Mouse (Mus musculus): ENCODE measurements around the gene Lhx1.

The Lhx1 gene

DNA sequence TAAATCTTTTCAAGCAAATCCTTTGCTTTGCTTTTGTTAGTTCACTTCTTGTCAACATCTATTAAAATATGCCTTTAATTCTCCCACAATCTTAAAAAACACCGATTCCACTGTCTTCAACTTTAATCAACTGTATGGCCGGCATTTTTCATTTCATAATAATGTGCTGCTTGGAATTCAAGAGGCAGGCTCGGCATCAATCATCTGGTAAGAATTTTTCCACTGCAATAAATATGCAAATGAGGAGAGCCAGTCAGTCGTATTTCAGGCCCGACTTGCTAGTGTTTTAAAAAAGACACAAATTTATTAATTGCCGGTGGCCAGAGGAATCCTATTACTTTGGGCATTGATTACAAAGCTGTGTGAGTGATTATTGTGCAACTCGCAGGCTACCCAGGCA is 43.7 kb downstream of the Lhx1 start:
- no peak for DNase-seq (ENCODE audit: low spot score in 2 of 2)

DNA sequence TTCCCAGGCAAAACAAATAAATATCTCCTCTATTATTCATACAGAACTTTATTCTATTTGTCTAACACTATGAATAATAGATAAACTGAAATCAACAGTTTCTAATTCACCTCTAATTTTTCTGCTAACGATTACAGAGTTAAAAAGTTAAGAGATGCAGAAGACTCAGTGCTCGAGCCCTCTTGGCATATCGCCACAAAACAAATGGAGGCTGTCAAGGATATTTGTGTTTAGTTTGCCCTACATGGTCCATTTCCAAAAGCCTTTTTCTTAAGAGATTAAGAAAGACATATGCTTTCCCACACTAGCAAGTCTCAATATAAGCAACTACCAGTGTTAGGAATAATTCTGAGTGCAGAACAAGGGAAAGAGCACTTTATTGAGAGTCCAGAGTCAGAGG is 44.9 kb downstream of the Lhx1 start:
- DNase-seq (ENCODE audit: low spot score in 2 of 2) = no peak

DNA sequence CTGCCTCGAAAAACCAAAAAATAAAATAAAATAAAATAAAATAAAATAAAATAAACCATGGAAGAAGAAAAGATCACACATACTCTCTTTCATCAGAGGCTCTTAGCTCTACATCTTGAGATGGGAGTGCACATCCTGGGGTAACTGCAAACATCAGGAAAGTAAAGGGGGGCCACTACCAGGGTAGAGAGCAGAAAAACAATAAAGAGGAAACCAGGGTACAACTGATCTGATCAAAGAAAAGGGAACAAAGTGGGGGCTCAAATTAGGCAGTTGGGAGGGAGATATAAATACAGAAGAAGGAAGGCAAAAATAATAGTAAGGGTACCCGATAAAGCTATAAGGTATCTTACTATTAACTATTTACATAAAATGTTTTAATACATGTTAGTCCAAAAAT is 48.7 kb downstream of the Lhx1 start:
- DNase-seq (ENCODE audit: low spot score in 2 of 2) = no peak

DNA sequence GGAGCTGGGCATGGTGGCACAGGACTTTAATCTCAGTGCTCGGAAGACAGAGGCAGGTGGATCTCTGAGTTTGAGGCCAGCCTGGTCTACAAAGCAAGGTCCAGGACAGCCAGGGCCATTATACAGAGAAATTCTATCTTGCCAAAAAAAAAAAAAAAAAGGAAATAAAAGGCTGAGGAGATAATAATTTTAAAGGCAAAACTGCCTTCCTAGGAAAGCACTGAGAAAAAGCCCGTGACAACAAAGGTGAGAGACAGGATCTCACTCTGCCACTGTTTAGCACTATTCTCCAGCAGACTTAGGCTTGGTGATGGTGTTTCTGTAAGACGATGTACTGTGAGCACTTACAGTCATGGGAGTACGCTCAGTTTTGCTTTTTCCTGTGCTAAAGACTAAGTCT is 49.3 kb downstream of the Lhx1 start:
- DNase-seq (ENCODE audit: low spot score in 2 of 2) = no peak

DNA sequence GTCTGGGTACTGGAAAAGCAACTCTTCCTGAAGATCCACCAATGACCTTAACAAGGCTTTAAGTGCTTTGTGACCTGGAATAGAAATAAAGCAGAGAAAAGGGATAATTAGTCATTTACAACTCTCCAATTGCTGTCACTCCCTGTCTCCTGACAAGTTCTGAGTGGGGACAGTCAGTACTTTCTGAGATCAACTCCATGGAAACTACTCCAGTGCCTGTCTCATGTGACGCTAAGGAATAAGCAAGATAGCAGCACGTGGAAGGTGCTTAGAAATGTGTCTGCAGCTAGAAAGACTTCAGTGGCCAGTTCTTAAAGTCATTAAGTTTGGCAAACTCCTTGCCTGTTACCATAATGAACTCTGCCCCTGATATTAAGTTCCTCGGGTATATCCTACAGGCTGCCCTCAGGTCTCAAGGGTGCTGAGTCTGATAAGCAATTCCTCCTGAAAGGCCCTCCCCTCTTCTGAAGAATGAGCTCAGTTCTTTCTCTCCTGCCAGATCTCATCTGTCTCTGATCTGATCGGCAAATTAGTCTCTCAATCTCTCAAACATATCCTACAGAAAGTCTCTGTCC is 52.2 kb downstream of the Lhx1 start:
- DNase-seq (ENCODE audit: low spot score in 2 of 2) = no peak
